Mouse (Mus musculus) kidney, postnatal 0 days (tissue): ENCODE results near the gene Gm1604a. TPM values are rescaled to one million over a fixed set of nuclear protein-coding genes. Genes with fewer than 3 reads are reported as not detected.
"Not testable (repeated sequence)": the region's sequence is repeated elsewhere in the genome, so short reads cannot be mapped to it uniquely, and the experiment has no call there.

Experiments
- ATAC-seq: fragments of 200-750 bp; cut with Nextera tagmentation; replicated peaks from 2 replicates; pipeline ENCODE4 v1.8.0; 2017; ENCODE audit warnings: low read depth, moderate number of reproducible peaks, moderate TSS enrichment, moderate library complexity; ENCODE audit not compliant: low FRiP score
- DNase-seq: peaks from one replicate; pipeline ENCODE4 v3.0.0-alpha.2; 2016; ENCODE audit warnings: low spot score
- H3K27ac ChIP-seq: fragments of 300-500 bp; sonication (generic); 2 replicates; pipeline ENCODE4 v1.5.1; 2014; ENCODE audit warnings: mild to moderate bottlenecking
- H3K27me3 ChIP-seq: fragments of 300-500 bp; sonication (generic); 2 replicates; pipeline ENCODE4 v1.6.1; 2014; ENCODE audit warnings: low read length, mixed read lengths; ENCODE audit not compliant: insufficient read depth
- H3K36me3 ChIP-seq: fragments of 300-500 bp; sonication (generic); 2 replicates; pipeline ENCODE4 v1.6.1; 2014; ENCODE audit warnings: low read length, mixed read lengths; ENCODE audit not compliant: insufficient read depth
- H3K4me1 ChIP-seq: fragments of 300-500 bp; sonication (generic); replicated peaks from 2 replicates; pipeline ENCODE4 v1.6.1; 2014; ENCODE audit warnings: antibody characterized with exemption, low read length, mixed read lengths; ENCODE audit not compliant: insufficient read depth
- H3K4me2 ChIP-seq: fragments of 300-500 bp; sonication (generic); 2 replicates; pipeline ENCODE4 v1.6.1; 2014; ENCODE audit warnings: mild to moderate bottlenecking, low read length, moderate library complexity, mixed read lengths
- H3K4me3 ChIP-seq: fragments of 300-500 bp; sonication (generic); replicated peaks from 2 replicates; pipeline ENCODE4 v1.5.1; 2014; ENCODE audit warnings: low read depth, low read length
- H3K9ac ChIP-seq: fragments of 300-500 bp; sonication (generic); 2 replicates; pipeline ENCODE4 v1.6.1; 2014; ENCODE audit warnings: low read depth, low read length
- H3K9me3 ChIP-seq: fragments of 300-500 bp; sonication (generic); replicated peaks from 2 replicates; pipeline ENCODE4 v1.6.1; 2016; ENCODE audit warnings: low read length, inconsistent platforms, mixed read lengths
- WGBS: fragments of 180-500 bp; shearing (Covaris S2); extraction: QIAGEN DNeasy Blood & Tissue Kit; methylation state at CpG from one replicate; pipeline ENCODE4 v1.1.7; 2014; 5-methylcytosine and 5-hydroxymethylcytosine counted together
- polyA plus RNA-seq: library from polyadenylated mRNA; unstranded; fragments of >200 nt; fragmentation: Nextera tagmentation; extraction: Ambion mirVana; gene quantifications from 2 replicates; pipeline ENCODE4 v1.2.1, GENCODE M21; 2015

Gm1604a gene
- 0.43 and 0.47 TPM in 2 replicates for polyA plus RNA-seq

GRCm38 (mm10) chr17:7025257-7025656 lies at the start of gene Gm1604a:
Gm1604a (plus strand) TSS chr17:7025568.
- not testable (repeated sequence) for H3K9ac ChIP-seq, H3K9me3 ChIP-seq, H3K4me2 ChIP-seq, H3K4me1 ChIP-seq, H3K27ac ChIP-seq, H3K4me3 ChIP-seq, H3K27me3 ChIP-seq, H3K36me3 ChIP-seq, DNase-seq, ATAC-seq
- 21% methylated on average over 5 of the region's 14 CpGs for WGBS

- peak within 1 kb of the TSS; percentile 52 for H3K4me2 ChIP-seq
- H3K27me3 ChIP-seq, H3K4me1 ChIP-seq, H3K36me3 ChIP-seq, H3K9me3 ChIP-seq: not testable (repeated sequence)
- peak within 1 kb of the TSS; percentile 47 for H3K4me3 ChIP-seq
- peak within 1 kb of the TSS; percentile 84; the same call in 1 of the 2 replicates for H3K27ac ChIP-seq
- DNase-seq (peak; percentile 10), ATAC-seq (peak; percentile 97)
- peak within 1 kb of the TSS; percentile 67; the same call in 1 of the 2 replicates for H3K9ac ChIP-seq
- WGBS: 1% methylated on average over 48 of the region's 68 CpGs
Observed at GRCm38 (mm10) chr17:6978287-6979248, 46.8 kb upstream of the Gm1604a start, which contains the start of gene Gm49721. Gm49721 (plus strand) TSS chr17:6978904.

- ATAC-seq (0 out of 2 replicates have a peak, but pooled peaks have one; percentile 6), DNase-seq (peak; percentile 1)
- not testable (repeated sequence) for H3K36me3 ChIP-seq, H3K27me3 ChIP-seq, H3K4me1 ChIP-seq, H3K9me3 ChIP-seq
- peak overlapping the region; percentile 84; the same call in 1 of the 2 replicates for H3K27ac ChIP-seq
- peak overlapping the region; percentile 52 for H3K4me2 ChIP-seq
- peak overlapping the region; percentile 47 for H3K4me3 ChIP-seq
- H3K9ac ChIP-seq: peak overlapping the region; percentile 67; the same call in 1 of the 2 replicates
- WGBS: 10% methylated on average over 4 of the region's 5 CpGs
Observed at GRCm38 (mm10) chr17:6979380-6979779, 46.0 kb upstream of the Gm1604a start.

- not testable (repeated sequence) for H3K36me3 ChIP-seq, H3K9ac ChIP-seq, H3K4me2 ChIP-seq, H3K27ac ChIP-seq, H3K27me3 ChIP-seq, H3K4me1 ChIP-seq, H3K9me3 ChIP-seq, ATAC-seq, H3K4me3 ChIP-seq, DNase-seq
- WGBS: 71% methylated on average over 5 of the region's 8 CpGs
Observed at GRCm38 (mm10) chr17:6980144-6980543, 45.2 kb upstream of the Gm1604a start.

GRCm38 (mm10) chr17:6986118-6986517 lies 39.2 kb upstream of the Gm1604a start:
- 97% methylated on average over 1 of the region's 1 CpGs for WGBS
- not testable (repeated sequence) for H3K4me3 ChIP-seq, H3K9me3 ChIP-seq, H3K36me3 ChIP-seq, H3K9ac ChIP-seq, ATAC-seq, H3K4me2 ChIP-seq, DNase-seq, H3K4me1 ChIP-seq, H3K27me3 ChIP-seq, H3K27ac ChIP-seq

- DNase-seq: not testable (repeated sequence)
- WGBS: no CpG with 5 or more reads among the region's 6 CpGs
Observed at GRCm38 (mm10) chr17:6995504-6995903, 29.9 kb upstream of the Gm1604a start.

GRCm38 (mm10) chr17:6996826-6997225 lies 28.5 kb upstream of the Gm1604a start:
- H3K36me3 ChIP-seq, H3K4me1 ChIP-seq, H3K27me3 ChIP-seq, H3K4me2 ChIP-seq, H3K9me3 ChIP-seq, ATAC-seq, H3K9ac ChIP-seq, H3K27ac ChIP-seq, H3K4me3 ChIP-seq, DNase-seq: not testable (repeated sequence)
- WGBS: 90% methylated on average over 8 of the region's 8 CpGs

More at GRCm38 (mm10) chr17:6995504-6995903, 29.9 kb upstream of the Gm1604a start:
- H3K4me2 ChIP-seq, H3K27me3 ChIP-seq, H3K36me3 ChIP-seq, H3K4me1 ChIP-seq, H3K27ac ChIP-seq, H3K9ac ChIP-seq, H3K9me3 ChIP-seq, H3K4me3 ChIP-seq: not testable (repeated sequence)
- peak; percentile 68 for ATAC-seq

- not testable (repeated sequence) for H3K27ac ChIP-seq, H3K9me3 ChIP-seq, H3K36me3 ChIP-seq, H3K9ac ChIP-seq, ATAC-seq, H3K4me1 ChIP-seq, H3K27me3 ChIP-seq, H3K4me2 ChIP-seq, H3K4me3 ChIP-seq, DNase-seq
- 67% methylated on average over 1 of the region's 7 CpGs for WGBS
Observed at GRCm38 (mm10) chr17:6997778-6998490, 27.4 kb upstream of the Gm1604a start.
